Mouse (Mus musculus) embryo, embryonic 11 days (tissue): ENCODE results near the gene Atp11b.

Experiments used
- DNase-seq: peaks from one replicate; pipeline ENCODE4 v3.0.0-alpha.2; 2015

Atp11b gene

GRCm38 (mm10) chr3:35802040-35802439 lies 48.1 kb downstream of the Atp11b start:
- DNase-seq: no peak

GRCm38 (mm10) chr3:35819887-35820286 lies 66.0 kb downstream of the Atp11b start:
- DNase-seq: no peak

GRCm38 (mm10) chr3:35822036-35822435 lies 68.1 kb downstream of the Atp11b start:
- no peak for DNase-seq

DNA sequence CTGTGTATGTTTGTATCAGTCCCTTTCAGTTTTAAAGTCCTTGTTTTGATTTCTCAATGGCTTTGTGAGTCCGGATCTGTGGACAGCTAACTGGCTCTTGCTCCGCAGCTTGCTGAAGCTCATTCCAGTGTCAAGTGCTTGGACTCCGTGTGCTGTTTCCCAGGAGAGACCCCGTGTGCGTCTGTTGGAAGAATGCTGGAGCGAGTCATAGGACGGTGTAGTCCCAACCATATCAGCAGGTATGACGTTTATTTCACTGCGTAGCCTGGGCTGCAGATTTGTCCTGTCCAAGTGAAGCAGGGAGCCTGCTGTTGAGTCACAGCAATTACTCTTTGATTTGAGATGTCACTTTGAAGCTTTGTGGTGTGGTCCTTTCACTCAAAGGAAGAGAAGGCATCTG lies 95.4 kb downstream of the Atp11b start:
- no peak for DNase-seq

DNA sequence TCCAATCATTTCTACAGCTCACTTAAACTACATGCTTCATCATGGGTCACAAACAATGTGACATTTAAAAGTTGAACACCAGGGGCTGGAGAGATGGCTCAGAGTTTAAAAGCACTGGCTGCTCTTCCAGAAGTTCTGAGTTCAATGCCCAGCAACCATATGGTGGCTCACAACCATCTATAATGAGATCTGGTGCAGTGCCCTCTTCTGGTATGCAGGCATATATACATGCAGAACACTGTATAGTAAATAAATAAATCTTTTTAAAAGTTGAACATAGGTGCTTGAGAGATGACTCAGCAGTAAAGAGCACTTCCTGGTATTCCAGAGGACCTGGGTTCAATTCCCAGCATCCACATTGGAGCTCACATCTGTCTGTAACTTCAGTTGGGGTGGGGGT lies 129.4 kb downstream of the Atp11b start:
- no peak for DNase-seq

DNA sequence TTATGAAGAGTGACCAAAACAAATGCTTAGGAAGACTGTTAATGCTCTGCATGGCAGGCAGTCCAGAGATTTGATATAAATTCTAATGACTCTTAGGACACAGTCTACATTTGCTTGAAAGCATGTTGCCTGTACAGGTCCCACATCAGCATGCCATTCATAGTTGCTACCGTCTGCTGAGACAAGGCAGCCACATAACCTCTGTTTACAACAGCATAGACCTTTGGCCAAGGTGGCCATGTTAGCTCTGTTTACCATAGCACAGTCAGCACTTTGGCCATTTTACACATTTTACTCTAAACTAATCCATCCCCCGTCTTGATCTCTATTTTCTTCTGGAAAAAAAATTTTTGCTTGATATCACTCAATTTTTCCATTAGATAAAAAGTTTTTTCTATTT lies 135.6 kb downstream of the Atp11b start:
- DNase-seq: no peak

GRCm38 (mm10) chr3:35891123-35891522 lies 137.2 kb downstream of the Atp11b start:
- DNase-seq: no peak

DNA sequence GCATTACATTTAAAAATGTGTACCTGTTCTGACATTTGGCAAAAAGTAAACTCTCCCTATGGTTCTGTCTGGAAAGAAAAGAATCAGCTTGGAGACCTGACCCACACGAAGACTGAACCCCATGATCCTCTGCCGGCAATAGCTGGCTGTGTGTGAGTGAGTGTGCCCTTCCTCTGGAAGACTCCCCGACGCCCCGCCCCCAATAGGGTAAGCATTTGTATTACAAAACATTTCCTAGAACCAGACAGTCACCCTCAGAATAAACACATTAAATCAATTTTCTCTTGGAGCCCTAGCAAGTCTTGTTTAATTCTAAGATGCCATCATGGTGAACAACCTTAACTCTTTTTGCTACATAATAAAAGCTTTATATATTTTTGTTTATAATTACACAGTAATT lies 139.2 kb downstream of the Atp11b start:
- no peak for DNase-seq

GRCm38 (mm10) chr3:35897900-35898299 lies 144.0 kb downstream of the Atp11b start:
- no peak for DNase-seq

- DNase-seq: no peak
Observed at GRCm38 (mm10) chr3:35899109-35899508, 145.2 kb downstream of the Atp11b start.

GRCm38 (mm10) chr3:35900555-35901204 lies 146.8 kb downstream of the Atp11b start:
- no peak for DNase-seq
